12 mouse cellular contexts compared by ENCODE assay signal in the genomic region with DNA sequence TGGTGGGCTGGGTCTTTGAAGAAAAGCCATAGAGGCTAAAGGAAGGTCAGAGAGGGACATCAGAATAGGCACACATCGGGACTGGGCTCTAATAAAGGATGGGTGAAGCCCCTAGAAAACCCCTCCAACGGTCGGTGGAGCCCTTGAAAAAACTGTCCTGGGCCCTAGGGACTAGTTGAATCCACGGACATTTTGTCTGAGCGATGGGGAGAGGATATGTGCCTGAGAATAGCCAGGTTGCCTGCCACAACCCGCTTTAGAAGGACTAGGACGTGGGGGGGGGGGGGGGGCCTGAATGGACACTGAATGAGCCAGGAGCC. TPM values are rescaled to one million over a fixed set of nuclear protein-coding genes. Genes with fewer than 3 reads are reported as not detected.
DNase-seq lines count a peak whose midpoint lies in the region; ATAC-seq and TF ChIP-seq lines count a peak whose summit lies in the region.
"Had no signal": no experiment of that assay in that cellular context is flagged by ENCODE, and none has a peak within 500 bp of the region (broad histone marks: within the 10 kb centered on the region; RNA-seq: fewer than 3 reads in every experiment).

No protein-coding gene starts in this region.

- 0% methylated on average over 7 of the region's 7 CpGs for WGBS in heart, embryonic 10.5 days
- WGBS in hindbrain, postnatal 0 days, result under 1% methylated on average over 7 of the region's 7 CpGs
- 0% methylated on average over 7 of the region's 7 CpGs for WGBS in neural tube, embryonic 15.5 days

- peak overlapping the region; percentile 60 for H3K9ac ChIP-seq in hindbrain, postnatal 0 days (replicated peaks; ENCODE audit: low read length)
- H3K9ac ChIP-seq in neural tube, embryonic 15.5 days (replicated peaks), result 0 out of 2 replicates have a peak overlapping the region, but pooled peaks have one; percentile 32

- H3K27me3 ChIP-seq in heart, embryonic 10.5 days (ENCODE audit: insufficient read depth, poor library complexity, severe bottlenecking), result peaks cover 98% of the 10 kb centered on the region
- peaks cover 91% of the 10 kb centered on the region for H3K27me3 ChIP-seq in megakaryocyte, embryonic 14.5 days (replicated peaks)
- H3K27me3 ChIP-seq in hindbrain, postnatal 0 days (ENCODE audit: insufficient read depth, low read length), result no peaks in the 10 kb centered on the region; the same call in 1 of the 2 replicates
- H3K27me3 ChIP-seq in neural tube, embryonic 15.5 days (replicated peaks), result peaks cover 30% of the 10 kb centered on the region

- peak; percentile 69 for DNase-seq in heart, embryonic 10.5 days (ENCODE audit: low spot score)
- DNase-seq in heart, postnatal 10 days, result no peak
- DNase-seq in hindbrain, postnatal 0 days (ENCODE audit: low spot score), result no peak
- no peak for DNase-seq in cerebellum, postnatal 4 days (ENCODE audit: low spot score in 2 of 2)
- DNase-seq in left cerebral cortex, postnatal 14 days (ENCODE audit: low spot score in 2 of 2), result no peak
- DNase-seq: spleen, adult 18-20 months had no signal

- H3K4me2 ChIP-seq in hindbrain, postnatal 0 days (ENCODE audit: low read depth, low read length), result peak overlapping the region; percentile 55
- H3K4me2 ChIP-seq in neural tube, embryonic 15.5 days, result peak overlapping the region; percentile 59

- H3K27ac ChIP-seq in heart, embryonic 10.5 days, result no peak overlapping the region
- peak overlapping the region; percentile 87 for H3K27ac ChIP-seq in hindbrain, postnatal 0 days
- H3K27ac ChIP-seq in neural tube, embryonic 15.5 days (replicated peaks), result peak overlapping the region; percentile 75

- no peak for ATAC-seq in megakaryocyte, adult 5-6 weeks (ENCODE audit: poor library complexity, severe bottlenecking)
- no peak; the same call in none of the 2 replicates for ATAC-seq in hindbrain, postnatal 0 days
- peak; percentile 6; the same call in 1 of the 2 replicates for ATAC-seq in neural tube, embryonic 15.5 days (ENCODE audit: low FRiP score)

- H3K36me3 ChIP-seq in heart, embryonic 10.5 days, result no peaks in the 10 kb centered on the region
- H3K36me3 ChIP-seq in megakaryocyte, embryonic 14.5 days (replicated peaks; ENCODE audit: low read length), result no peaks in the 10 kb centered on the region
- no peaks in the 10 kb centered on the region for H3K36me3 ChIP-seq in hindbrain, postnatal 0 days (ENCODE audit: insufficient read depth, low read length)
- no peaks in the 10 kb centered on the region for H3K36me3 ChIP-seq in neural tube, embryonic 15.5 days

- peak overlapping the region; percentile 50 for H3K4me3 ChIP-seq in heart, embryonic 10.5 days
- peak overlapping the region; percentile 78 for H3K4me3 ChIP-seq in megakaryocyte, embryonic 14.5 days (replicated peaks)
- H3K4me3 ChIP-seq in hindbrain, postnatal 0 days (ENCODE audit: low read length), result peak overlapping the region; percentile 30
- H3K4me3 ChIP-seq in neural tube, embryonic 15.5 days (replicated peaks), result peak overlapping the region; percentile 34
- H3K4me3 ChIP-seq: erythroblast, embryonic 14.5 days had no signal

- no peaks in the 10 kb centered on the region for H3K9me3 ChIP-seq in heart, embryonic 10.5 days
- H3K9me3 ChIP-seq in megakaryocyte, embryonic 14.5 days, result peaks cover 36% of the 10 kb centered on the region
- H3K9me3 ChIP-seq in hindbrain, postnatal 0 days (ENCODE audit: low read length), result no peaks in the 10 kb centered on the region
- no peaks in the 10 kb centered on the region for H3K9me3 ChIP-seq in neural tube, embryonic 15.5 days (replicated peaks)

- no peak for TF ChIP-seq CTCF in hindbrain, postnatal 0 days (IDR thresholded peaks at IDR 0.05; ENCODE audit: low read depth)

- intact Hi-C loops in heart, postnatal 10 days (cut with DNase I), result no loop called here
- intact Hi-C loops in left cerebral cortex, postnatal 14 days (cut with DNase I), result loop anchor here (5.0 kb wide), 1 partner anchor 663 kb away; no protein-coding TSS in a partner anchor

- H3K4me1 ChIP-seq in heart, embryonic 10.5 days, result peaks cover 10% of the 10 kb centered on the region
- H3K4me1 ChIP-seq in megakaryocyte, embryonic 14.5 days, result peaks cover 9% of the 10 kb centered on the region; the same call in 1 of the 2 replicates
- H3K4me1 ChIP-seq in hindbrain, postnatal 0 days (ENCODE audit: insufficient read depth, low read length), result no peaks in the 10 kb centered on the region
- peaks cover 18% of the 10 kb centered on the region for H3K4me1 ChIP-seq in neural tube, embryonic 15.5 days

RNA-seq across cellular contexts. Expression of gene Zic4, which starts 7.0 kb away (rescaled TPM):
- 0.13 TPM in 1 of 2 replicates, not detected in the other for polyA plus RNA-seq in heart, embryonic 10.5 days (2016; fragmentation: Nextera tagmentation; extraction: Ambion mirVana)
- not detected for total RNA-seq in heart, postnatal 10 days (2021)
- 2.3 TPM in 1 of 2 replicates, not detected in the other for polyA plus RNA-seq in megakaryocyte, embryonic 14.5 days (2012; ENCODE audit: insufficient read depth, low replicate concordance)
- total RNA-seq in megakaryocyte, adult 5-6 weeks (2015), result not detected in 2 replicates
- not detected in 2 replicates for total RNA-seq in megakaryocyte, adult 5-6 weeks (2017)
- 107 and 144 TPM in 2 replicates for total RNA-seq in hindbrain, postnatal 0 days (2014; rRNA removed)
- polyA plus RNA-seq in hindbrain, postnatal 0 days (2015; fragmentation: Nextera tagmentation; extraction: Ambion mirVana), result 51.0 and 58.2 TPM in 2 replicates
- polyA plus RNA-seq in neural tube, embryonic 15.5 days (2015; fragmentation: Nextera tagmentation; extraction: Ambion mirVana), result 28.3 and 44.9 TPM in 2 replicates
- total RNA-seq in left cerebral cortex, postnatal 14 days (2021), result 1 to 10 TPM; 4.1 to 5.2 TPM
- total RNA-seq: monocyte, adult 5-6 weeks had no signal
- polyA plus RNA-seq: intestine, embryonic 14.5 days had no signal

RNA-seq across cellular contexts. Expression of gene Zic1, which starts 10.4 kb away (rescaled TPM):
- not detected in 2 replicates for polyA plus RNA-seq in heart, embryonic 10.5 days (2016; fragmentation: Nextera tagmentation; extraction: Ambion mirVana)
- under 1 TPM; 0.10 to 0.12 TPM for total RNA-seq in heart, postnatal 10 days (2021)
- not detected in 2 replicates for polyA plus RNA-seq in megakaryocyte, embryonic 14.5 days (2012; ENCODE audit: insufficient read depth, low replicate concordance)
- total RNA-seq in megakaryocyte, adult 5-6 weeks (2015), result not detected in 2 replicates
- total RNA-seq in megakaryocyte, adult 5-6 weeks (2017), result not detected in 2 replicates
- 281 and 342 TPM in 2 replicates for total RNA-seq in hindbrain, postnatal 0 days (2014; rRNA removed)
- polyA plus RNA-seq in hindbrain, postnatal 0 days (2015; fragmentation: Nextera tagmentation; extraction: Ambion mirVana), result 19.7 and 21.5 TPM in 2 replicates
- 9.7 and 13.2 TPM in 2 replicates for polyA plus RNA-seq in neural tube, embryonic 15.5 days (2015; fragmentation: Nextera tagmentation; extraction: Ambion mirVana)
- 10 to 100 TPM; 12.4 to 13.8 TPM for total RNA-seq in left cerebral cortex, postnatal 14 days (2021)
- total RNA-seq: monocyte, adult 5-6 weeks had no signal
- polyA plus RNA-seq: erythroblast, embryonic 14.5 days; intestine, embryonic 14.5 days had no signal

Comparison
In these comparisons a context has a peak if more than half of its experiments do, and no peak if none do; other contexts are left out.
1. RNA of gene Zic4, which starts 7.0 kb away (total RNA-seq): 107 to 144 TPM in hindbrain, postnatal 0 days; 4.1 to 5.2 TPM in left cerebral cortex, postnatal 14 days, not detected in heart, postnatal 10 days and not detected in megakaryocyte, adult 5-6 weeks; every median in the first group is over 10 times any median in the second.
2. RNA of gene Zic1, which starts 10.4 kb away (total RNA-seq): 281 to 342 TPM in hindbrain, postnatal 0 days; 12.4 to 13.8 TPM in left cerebral cortex, postnatal 14 days, 0.10 to 0.12 TPM in heart, postnatal 10 days and not detected in megakaryocyte, adult 5-6 weeks; every median in the first group is over 10 times any median in the second.
3. Peak in every context shown above with its lines, with median percentiles within 50 percentile points of each other: H3K4me3 ChIP-seq.